Mouse (Mus musculus): Measurements from ENCODE around the gene Tnni3k. TPM values are rescaled to one million over a fixed set of nuclear protein-coding genes. Genes with fewer than 3 reads are reported as not detected.

The Tnni3k gene
- polyA plus RNA-seq (2017; shearing (Covaris generic)): not detected

DNA sequence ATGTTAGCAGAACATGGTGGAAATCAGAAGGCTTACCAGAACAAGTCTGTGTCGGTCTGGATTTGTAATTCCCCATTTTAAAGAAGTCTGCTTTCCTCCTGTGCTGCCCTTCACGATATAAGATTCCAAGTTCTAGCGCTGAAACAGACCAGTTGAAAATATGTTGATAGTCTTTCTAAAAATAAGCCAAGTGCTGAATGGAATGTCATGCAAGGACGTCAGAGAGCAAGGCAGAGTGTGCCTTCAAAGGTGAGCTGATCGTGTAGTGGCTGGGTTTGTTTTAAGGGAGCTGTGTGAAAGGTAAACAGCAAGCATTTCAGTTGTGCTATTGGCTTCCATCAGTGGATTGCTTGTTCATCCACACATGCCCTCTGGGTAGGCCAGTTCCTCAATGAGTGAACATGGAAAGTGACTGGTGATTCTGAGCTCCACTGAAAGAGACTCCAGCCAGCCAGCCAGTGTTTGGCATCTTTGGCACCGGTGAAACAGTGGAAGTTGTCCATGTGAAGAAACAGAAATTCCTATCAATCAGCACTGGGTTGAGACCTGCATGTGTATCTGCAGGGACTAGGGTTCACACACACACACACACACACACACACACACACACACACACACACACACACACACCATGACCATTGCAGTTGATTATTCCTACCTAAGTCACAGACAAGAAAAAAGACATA is at the start of gene Tnni3k:
Gene Tnni3k, minus strand, starts transcription at position 177 of the 686 bp plus-strand sequence.

GRCm38 (mm10) chr3:155093116-155093956 is 38.1 kb upstream of the Tnni3k start, which contains the start of the genes Fpgt and Lrriq3:
TSS of gene Fpgt (minus strand) at chr3:155093403.
TSS of gene Lrriq3 (plus strand) at chr3:155093434.

Other genes starting within 250 kb of the Tnni3k start
- gene Fpgt, start 38.0 kb upstream of the Tnni3k start, polyA plus RNA-seq (2017; shearing (Covaris generic)): 34.4 TPM
- 0.41 TPM for gene Lrriq3, start 38.0 kb upstream of the Tnni3k start, polyA plus RNA-seq (2017; shearing (Covaris generic))

Data from CD4-positive, CD25-positive, alpha-beta regulatory T cell (primary cell).